Comparison of ENCODE assay signal across 20 mouse cellular contexts in the genomic region with DNA sequence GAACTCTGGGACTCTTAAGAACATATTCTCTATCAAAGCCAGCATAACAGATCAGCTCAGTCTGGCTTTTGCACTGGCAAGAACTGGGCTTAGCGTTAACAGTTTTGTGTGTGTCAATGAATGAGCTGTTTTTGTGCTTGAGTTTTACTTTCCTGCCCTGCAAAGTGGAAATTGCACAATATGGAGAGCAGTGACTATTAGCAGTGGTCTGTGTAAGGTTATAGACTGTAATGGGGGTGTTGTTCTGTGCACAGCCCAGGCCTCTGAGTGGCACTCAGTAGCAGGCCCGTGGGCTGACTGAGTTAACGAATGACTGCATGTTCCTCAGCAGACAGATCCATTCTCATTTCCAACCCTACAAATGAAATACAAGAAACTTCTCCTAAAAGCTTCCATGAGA.
DNase-seq lines count a peak whose midpoint lies in the region; ATAC-seq and TF ChIP-seq lines count a peak whose summit lies in the region.
"Had no signal": no experiment of that assay in that cellular context is flagged by ENCODE, and none has a peak within 500 bp of the region (broad histone marks: within the 10 kb centered on the region; RNA-seq: fewer than 3 reads in every experiment).

No protein-coding gene starts in this region.

- 87% methylated on average over 3 of the region's 3 CpGs for WGBS in forebrain, embryonic 10.5 days
- WGBS in forebrain, embryonic 12.5 days: 75% methylated on average over 3 of the region's 3 CpGs
- 38% methylated on average over 3 of the region's 3 CpGs for WGBS in lung, embryonic 15.5 days
- WGBS in lung, adult 2 months: 59% methylated on average over 3 of the region's 3 CpGs
- 85% methylated on average over 3 of the region's 3 CpGs for WGBS in embryonic facial prominence, embryonic 10.5 days
- WGBS in kidney, embryonic 16.5 days: 73% methylated on average over 3 of the region's 3 CpGs

- H3K4me3 ChIP-seq in forebrain, embryonic 10.5 days: no peak overlapping the region
- H3K4me3 ChIP-seq in forebrain, embryonic 12.5 days (replicated peaks): no peak overlapping the region
- H3K4me3 ChIP-seq in lung, embryonic 15.5 days: no peak overlapping the region
- no peak overlapping the region for H3K4me3 ChIP-seq in lung, adult 2 months (replicated peaks; ENCODE audit: extremely low read depth, low read depth, low read length)
- H3K4me3 ChIP-seq in embryonic facial prominence, embryonic 10.5 days: no peak overlapping the region
- H3K4me3 ChIP-seq in kidney, embryonic 16.5 days (ENCODE audit: low read length): no peak overlapping the region
- H3K4me3 ChIP-seq: forebrain, embryonic 15.5 days; heart, embryonic 13.5 days; hindbrain, embryonic 12.5 days had no signal

- 0 out of 2 replicates have a peak, but pooled peaks cover 3% of the 10 kb centered on the region for H3K27me3 ChIP-seq in forebrain, embryonic 10.5 days (ENCODE audit: poor library complexity, severe bottlenecking)
- no peaks in the 10 kb centered on the region for H3K27me3 ChIP-seq in forebrain, embryonic 12.5 days
- no peaks in the 10 kb centered on the region for H3K27me3 ChIP-seq in lung, embryonic 15.5 days
- no peaks in the 10 kb centered on the region for H3K27me3 ChIP-seq in embryonic facial prominence, embryonic 10.5 days (replicated peaks; ENCODE audit: low read depth, poor library complexity, severe bottlenecking)
- no peaks in the 10 kb centered on the region for H3K27me3 ChIP-seq in kidney, embryonic 16.5 days (ENCODE audit: insufficient read depth, low read length)
- H3K27me3 ChIP-seq: forebrain, embryonic 15.5 days; heart, embryonic 13.5 days; hindbrain, embryonic 12.5 days; Patski had no signal

- H3K9ac ChIP-seq in forebrain, embryonic 12.5 days: no peak overlapping the region
- no peak overlapping the region for H3K9ac ChIP-seq in lung, embryonic 15.5 days
- H3K9ac ChIP-seq in kidney, embryonic 16.5 days (replicated peaks; ENCODE audit: low read length): no peak overlapping the region
- H3K9ac ChIP-seq: forebrain, embryonic 15.5 days; heart, embryonic 13.5 days; hindbrain, embryonic 12.5 days had no signal

- TF ChIP-seq POLR2A in lung, adult 2 months (IDR thresholded peaks at IDR 0.05; ENCODE audit: borderline replicate concordance, extremely low read depth, low read depth, low read length): no peak

- no peak for TF ChIP-seq CTCF in lung, adult 2 months (IDR thresholded peaks at IDR 0.05; ENCODE audit: insufficient read depth, low read length)

- H3K4me1 ChIP-seq in forebrain, embryonic 10.5 days: peaks cover 44% of the 10 kb centered on the region
- H3K4me1 ChIP-seq in forebrain, embryonic 12.5 days: peaks cover 27% of the 10 kb centered on the region
- peaks cover 52% of the 10 kb centered on the region for H3K4me1 ChIP-seq in lung, embryonic 15.5 days
- peaks cover 18% of the 10 kb centered on the region for H3K4me1 ChIP-seq in lung, adult 2 months (ENCODE audit: control insufficient read depth, insufficient read depth, low read length)
- peaks cover 45% of the 10 kb centered on the region for H3K4me1 ChIP-seq in embryonic facial prominence, embryonic 10.5 days
- peaks cover 14% of the 10 kb centered on the region for H3K4me1 ChIP-seq in kidney, embryonic 16.5 days (ENCODE audit: insufficient read depth, low read length)

- H3K9me3 ChIP-seq in forebrain, embryonic 10.5 days: no peaks in the 10 kb centered on the region
- no peaks in the 10 kb centered on the region for H3K9me3 ChIP-seq in forebrain, embryonic 12.5 days
- H3K9me3 ChIP-seq in lung, embryonic 15.5 days: no peaks in the 10 kb centered on the region
- no peaks in the 10 kb centered on the region for H3K9me3 ChIP-seq in embryonic facial prominence, embryonic 10.5 days
- no peaks in the 10 kb centered on the region for H3K9me3 ChIP-seq in kidney, embryonic 16.5 days (ENCODE audit: low read length)
- H3K9me3 ChIP-seq: forebrain, embryonic 15.5 days; heart, embryonic 13.5 days; hindbrain, embryonic 12.5 days had no signal

- H3K36me3 ChIP-seq in forebrain, embryonic 10.5 days (replicated peaks): no peaks in the 10 kb centered on the region
- H3K36me3 ChIP-seq in forebrain, embryonic 12.5 days (replicated peaks): no peaks in the 10 kb centered on the region
- H3K36me3 ChIP-seq in lung, embryonic 15.5 days: no peaks in the 10 kb centered on the region
- H3K36me3 ChIP-seq in embryonic facial prominence, embryonic 10.5 days (replicated peaks): no peaks in the 10 kb centered on the region
- no peaks in the 10 kb centered on the region for H3K36me3 ChIP-seq in kidney, embryonic 16.5 days (ENCODE audit: insufficient read depth, low read length)
- H3K36me3 ChIP-seq: forebrain, embryonic 15.5 days; heart, embryonic 13.5 days; hindbrain, embryonic 12.5 days had no signal

- no peak for DNase-seq in forebrain, embryonic 10.5 days (ENCODE audit: extremely low spot score, low spot score)
- no peak for DNase-seq in lung, adult 2 months
- DNase-seq in embryonic facial prominence, embryonic 10.5 days (ENCODE audit: low spot score): no peak
- DNase-seq in lung, postnatal 25 days (ENCODE audit: low spot score): peak; percentile 37
- DNase-seq in heart, adult 18-20 months: no peak
- DNase-seq: adrenal gland, postnatal 14 days; cerebellum, adult 11-12 months; cerebellum, adult 9-10 months; cerebellum, postnatal 25 days; gastrocnemius, postnatal 10 days; heart, postnatal 36 days had no signal

- peak overlapping the region; percentile 62; the same call in 1 of the 2 replicates for H3K27ac ChIP-seq in forebrain, embryonic 10.5 days
- no peak overlapping the region for H3K27ac ChIP-seq in forebrain, embryonic 12.5 days
- H3K27ac ChIP-seq in lung, embryonic 15.5 days: peak overlapping the region; percentile 83
- peak overlapping the region; percentile 40; the same call in 1 of the 2 replicates for H3K27ac ChIP-seq in embryonic facial prominence, embryonic 10.5 days (replicated peaks)
- H3K27ac ChIP-seq in kidney, embryonic 16.5 days (ENCODE audit: low read length): no peak overlapping the region
- H3K27ac ChIP-seq: forebrain, embryonic 15.5 days; heart, embryonic 13.5 days; hindbrain, embryonic 12.5 days; hindbrain, postnatal 0 days had no signal

- H3K4me2 ChIP-seq in forebrain, embryonic 12.5 days: no peak overlapping the region
- H3K4me2 ChIP-seq in lung, embryonic 15.5 days: no peak overlapping the region
- no peak overlapping the region for H3K4me2 ChIP-seq in kidney, embryonic 16.5 days (replicated peaks; ENCODE audit: low read depth, low read length)
- H3K4me2 ChIP-seq: forebrain, embryonic 15.5 days; heart, embryonic 13.5 days; hindbrain, embryonic 12.5 days had no signal

- no peak for ATAC-seq in forebrain, embryonic 12.5 days (ENCODE audit: low FRiP score)
- no peak for ATAC-seq in lung, embryonic 15.5 days (ENCODE audit: borderline replicate concordance, extremely low read depth, low FRiP score, low TSS enrichment)
- no peak for ATAC-seq in kidney, embryonic 16.5 days (ENCODE audit: low FRiP score, low TSS enrichment)
- ATAC-seq: activated CD4-positive, CD25-positive, alpha-beta regulatory T cell, adult 4 months; forebrain, embryonic 15.5 days; hindbrain, postnatal 0 days; Patski had no signal

Comparison
In these comparisons a context has a peak if more than half of its experiments do, and no peak if none do; other contexts are left out.
1. H3K27ac ChIP-seq: peak in forebrain, embryonic 10.5 days (single experiment), lung, embryonic 15.5 days (single experiment) and embryonic facial prominence, embryonic 10.5 days (single experiment); none in forebrain, embryonic 12.5 days (single experiment) and kidney, embryonic 16.5 days (single experiment).